Mouse (Mus musculus) E14TG2a.4 (cell line): ENCODE data around the gene Spsb1.

Source experiments
- CTCF ChIP-seq: conservative IDR thresholded peaks from 2 replicates; pipeline ENCODE4 v1.5.1; 2014; ENCODE audit warnings: low read length
- NANOG ChIP-seq: IDR thresholded peaks from 2 replicates; pipeline ENCODE4 v1.6.1; 2014; ENCODE audit warnings: borderline replicate concordance, low read length, mixed read lengths
- POU5F1 ChIP-seq: IDR thresholded peaks from 2 replicates; pipeline ENCODE4 v1.6.1; 2014; ENCODE audit warnings: low read length, borderline replicate concordance

GRCm38 (mm10) chr4:149850674-149851073 lies 104.2 kb downstream of the Spsb1 start:
- TF ChIP-seq CTCF (no peak), NANOG (no peak), POU5F1 (no peak)
